Mouse (Mus musculus) bone marrow macrophage, adult 2 months (primary cell): ENCODE data around the gene Il22. TPM values are rescaled to one million over a fixed set of nuclear protein-coding genes. Genes with fewer than 3 reads are reported as not detected.
"Not testable (repeated sequence)": the region's sequence is repeated elsewhere in the genome, so short reads cannot be mapped to it uniquely, and the experiment has no call there.

Experiments
- H3K27ac ChIP-seq: 2 replicates; pipeline ENCODE4 v1.5.1; 2012; ENCODE audit warnings: low read depth, low read length; ENCODE audit not compliant: insufficient read depth
- H3K4me1 ChIP-seq: 2 replicates; pipeline ENCODE4 v1.6.1; 2012; ENCODE audit warnings: low read length; ENCODE audit not compliant: control insufficient read depth, insufficient read depth
- H3K4me3 ChIP-seq: 2 replicates; pipeline ENCODE4 v1.5.1; 2012; ENCODE audit warnings: mild to moderate bottlenecking, low read length, moderate library complexity; ENCODE audit not compliant: insufficient read depth
- CTCF ChIP-seq: IDR thresholded peaks from 2 replicates; pipeline ENCODE4 v1.5.1; 2012; ENCODE audit warnings: low read depth, mild to moderate bottlenecking, low read length, moderate library complexity
- POLR2A ChIP-seq: IDR thresholded peaks from 2 replicates; pipeline ENCODE4 v1.6.1; 2012; ENCODE audit warnings: mild to moderate bottlenecking, low read depth, low read length, borderline replicate concordance
- polyA plus RNA-seq: library from polyadenylated mRNA; stranded (reverse); fragments of >200 nt; gene quantifications from 2 replicates; pipeline ENCODE4 v1.2.4, GENCODE M21; 2012; ENCODE audit not compliant: missing spikeins, insufficient read depth, insufficient read length

The Il22 gene
- polyA plus RNA-seq, 1 experiment = not detected

GRCm38 (mm10) chr10:118250852-118251295 is 46.1 kb downstream of the Il22 start:
- TF ChIP-seq POLR2A (no peak), CTCF (0 out of 2 replicates have a peak, but pooled peaks have one; percentile 22)
- Histone ChIP-seq H3K4me1 (no peaks in the 10 kb centered on the region), H3K4me3 (no peak overlapping the region)

DNA sequence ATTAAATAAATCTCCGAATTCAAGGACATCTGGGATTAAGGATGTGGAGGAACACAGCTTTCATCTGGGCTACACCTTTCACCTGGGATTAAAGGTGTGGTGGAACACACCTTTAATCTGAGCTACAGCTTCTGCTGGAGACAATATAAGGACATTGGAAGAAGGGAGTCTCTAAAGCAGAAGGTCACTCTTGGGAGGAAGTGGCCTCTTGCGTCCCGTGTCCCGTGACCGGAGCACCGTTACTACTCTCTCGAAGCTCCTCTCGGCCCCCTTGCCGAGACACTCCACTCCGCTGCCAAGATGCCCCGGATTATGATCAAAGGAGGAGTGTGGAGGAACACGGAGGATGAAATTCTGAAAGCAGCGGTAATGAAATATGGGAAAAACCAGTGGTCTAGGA is 53.6 kb downstream of the Il22 start, which contains the start of gene Gm32802:
Gene Gm32802, plus strand, starts transcription at position 301 of the 400 bp plus-strand sequence.
- not testable (repeated sequence) for H3K4me1 ChIP-seq, H3K4me3 ChIP-seq, H3K27ac ChIP-seq

More at GRCm38 (mm10) chr10:118250852-118251295, 46.1 kb downstream of the Il22 start:
- H3K27ac ChIP-seq = no peak overlapping the region

Other genes with a start within 250 kb of the Il22 start
- 12.0 and 12.8 TPM in 2 replicates for gene Mdm1, start 63.1 kb upstream of the Il22 start, polyA plus RNA-seq
- gene Gm32717, start 35.8 kb downstream of the Il22 start, polyA plus RNA-seq = not detected in 2 replicates
- not detected in 2 replicates for gene Gm32802, start 53.7 kb downstream of the Il22 start, polyA plus RNA-seq
- gene Iltifb, start 90.1 kb downstream of the Il22 start, polyA plus RNA-seq = not detected in 2 replicates
- gene Gm9040, start 122.0 kb downstream of the Il22 start, polyA plus RNA-seq = not detected in 2 replicates
- gene Gm9044, start 127.5 kb downstream of the Il22 start, polyA plus RNA-seq = not detected in 2 replicates
- gene Gm9045, start 132.9 kb downstream of the Il22 start, polyA plus RNA-seq = 0.49 TPM in 1 of 2 replicates, not detected in the other
- not detected in 2 replicates for gene Gm9046, start 138.3 kb downstream of the Il22 start, polyA plus RNA-seq
- gene Gm9048, start 143.7 kb downstream of the Il22 start, polyA plus RNA-seq = not detected in 2 replicates
- gene Gm9049, start 149.2 kb downstream of the Il22 start, polyA plus RNA-seq = 0.49 TPM in 1 of 2 replicates, not detected in the other
- not detected in 2 replicates for gene Ifng, start 236.1 kb downstream of the Il22 start, polyA plus RNA-seq